In the genomic region with DNA sequence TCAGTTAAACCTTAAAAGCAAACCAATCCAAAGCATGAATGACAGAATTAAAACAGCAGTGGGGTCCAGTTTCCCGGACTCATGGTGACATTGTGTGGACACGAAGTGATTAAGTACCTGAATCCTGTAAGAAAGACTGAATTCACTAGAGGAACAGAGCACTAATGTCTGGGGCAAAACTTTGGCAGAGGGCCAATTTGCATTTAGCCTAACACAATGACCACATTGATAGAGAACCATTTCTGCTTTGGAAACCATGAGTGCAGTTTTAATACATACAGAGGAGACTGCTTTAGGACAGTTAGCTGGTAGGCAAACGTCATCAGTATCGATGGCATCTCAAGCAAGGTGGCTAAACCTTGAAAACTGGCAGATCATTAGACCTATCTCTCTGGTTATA, we compare ENCODE assay signal across 9 mouse cellular contexts.
A peak's percentile ranks its signal among the peaks of the same experiment; 100 is the strongest.
DNase-seq lines count a peak whose midpoint lies in the region; ATAC-seq and TF ChIP-seq lines count a peak whose summit lies in the region.
"Had no signal": no experiment of that assay in that cellular context is flagged by ENCODE, and none has a peak within 500 bp of the region (broad histone marks: within the 10 kb centered on the region; RNA-seq: fewer than 3 reads in every experiment).

No protein-coding gene starts in this region.

- no peaks in the 10 kb centered on the region for H3K27me3 ChIP-seq in midbrain, embryonic 15.5 days (replicated peaks)

- H3K4me2 ChIP-seq in midbrain, embryonic 15.5 days, result no peak overlapping the region

- no peaks in the 10 kb centered on the region for H3K36me3 ChIP-seq in midbrain, embryonic 15.5 days (replicated peaks)

- 0 out of 2 replicates have a peak, but pooled peaks have one; percentile 54 for ATAC-seq in midbrain, embryonic 15.5 days (replicated peaks)
- ATAC-seq: intestine, postnatal 0 days had no signal

- 37% methylated on average over 4 of the region's 4 CpGs for WGBS in midbrain, embryonic 15.5 days

- no peaks in the 10 kb centered on the region for H3K4me1 ChIP-seq in midbrain, embryonic 15.5 days

- no peaks in the 10 kb centered on the region for H3K9me3 ChIP-seq in midbrain, embryonic 15.5 days

- no peak for TF ChIP-seq POLR2A in brain, embryonic 14.5 days (IDR thresholded peaks at IDR 0.05; ENCODE audit: borderline replicate concordance, extremely low read depth, insufficient read depth, insufficient read length, poor library complexity, severe bottlenecking)

- H3K4me3 ChIP-seq in midbrain, embryonic 15.5 days, result no peak overlapping the region

- intact Hi-C loops in heart, postnatal 25 days (cut with DNase I), result no loop called here

- H3K9ac ChIP-seq in midbrain, embryonic 15.5 days, result no peak overlapping the region

- peak; percentile 23 for DNase-seq in embryo, embryonic 10 days (ENCODE audit: low spot score)
- no peak for DNase-seq in embryo, embryonic 9.5 days (ENCODE audit: extremely low spot score)
- peak; percentile 86 for DNase-seq in brain, embryonic 14.5 days (ENCODE audit: low read depth)
- peak; percentile 83 for DNase-seq in forelimb bud, embryonic 11.5 days (ENCODE audit: low read depth, low spot score)
- no peak for DNase-seq in gastrocnemius, postnatal 10 days
- DNase-seq in thymus, adult 18-20 months, result no peak
- no peak for DNase-seq in heart, postnatal 25 days (ENCODE audit: low spot score)

- no peak overlapping the region for H3K27ac ChIP-seq in midbrain, embryonic 15.5 days

- no peak for TF ChIP-seq CTCF in brain, embryonic 14.5 days (IDR thresholded peaks at IDR 0.05; ENCODE audit: borderline replicate concordance, extremely low read depth, insufficient read depth, insufficient read length)

Comparison
In these comparisons a context has a peak if more than half of its experiments do, and no peak if none do; other contexts are left out.
1. DNase-seq: peak in embryo, embryonic 10 days (single experiment), brain, embryonic 14.5 days (single experiment) and forelimb bud, embryonic 11.5 days (single experiment); none in embryo, embryonic 9.5 days (single experiment), gastrocnemius, postnatal 10 days (single experiment), thymus, adult 18-20 months (0 of 2) and heart, postnatal 25 days (single experiment).